Mouse (Mus musculus) MEL-GATA-1-ER (cell line): ENCODE measurements around the gene Il17c.

Experiments used
- DNase-seq: peaks from one replicate; pipeline ENCODE4 v3.0.0-alpha.2; 2012; ENCODE audit warnings: low read depth; ENCODE audit errors: extremely low read depth

Il17c gene

GRCm38 (mm10) chr8:122459218-122459900, 37.5 kb downstream of the Il17c start:
- no peak for DNase-seq

GRCm38 (mm10) chr8:122459990-122460389, 38.2 kb downstream of the Il17c start:
- no peak for DNase-seq

DNA sequence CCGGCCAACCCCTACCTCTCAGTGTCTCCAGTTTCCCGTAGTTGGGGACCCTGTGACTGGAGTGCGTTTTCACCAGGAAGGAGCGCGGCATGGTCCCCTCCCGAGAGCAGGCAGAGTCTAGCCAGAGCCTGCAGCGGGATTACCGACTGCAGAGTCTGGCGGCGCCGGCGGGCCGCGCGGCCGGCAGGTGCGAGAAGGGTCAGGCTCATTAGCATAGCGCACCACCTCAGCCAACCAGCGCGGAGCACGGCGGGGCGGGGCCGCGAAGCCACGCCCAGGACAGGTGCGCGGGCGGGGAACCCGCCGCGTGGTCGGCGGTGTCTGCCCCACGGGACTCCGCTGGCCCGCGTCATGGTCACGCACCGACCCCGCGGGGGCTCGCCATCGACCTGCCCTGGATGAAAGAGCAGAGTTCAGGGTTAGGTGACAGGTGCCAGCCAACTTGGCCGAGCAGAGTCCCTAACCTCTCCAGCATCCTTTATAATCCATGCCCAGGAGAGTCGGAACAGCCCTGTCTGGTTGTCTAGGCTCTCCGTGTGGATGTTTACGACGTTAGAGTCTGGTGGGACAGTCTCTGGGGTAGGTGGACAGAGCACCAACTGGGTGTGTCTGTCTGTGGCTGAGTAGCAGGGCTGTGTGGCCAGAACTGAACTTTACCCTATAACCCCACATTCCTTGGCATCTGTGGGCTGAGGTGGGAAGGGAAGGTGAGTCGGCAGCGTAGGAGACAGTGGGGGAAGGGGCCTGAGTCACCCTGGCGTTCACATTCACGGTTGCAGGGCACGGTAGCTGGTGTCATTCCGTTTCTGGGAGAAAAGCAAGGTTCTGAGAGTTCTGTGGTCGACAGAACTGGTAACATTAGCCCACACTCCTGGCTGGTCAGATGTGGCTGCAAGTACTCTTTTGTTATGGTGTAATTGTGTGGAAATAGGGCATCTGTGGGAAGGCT, 39.0 kb downstream of the Il17c start, which contains the start of gene Snai3:
Gene Snai3, minus strand, starts transcription at position 210 of the 949 bp plus-strand sequence.
- no peak for DNase-seq

GRCm38 (mm10) chr8:122461473-122462148, 39.8 kb downstream of the Il17c start:
- no peak for DNase-seq

DNA sequence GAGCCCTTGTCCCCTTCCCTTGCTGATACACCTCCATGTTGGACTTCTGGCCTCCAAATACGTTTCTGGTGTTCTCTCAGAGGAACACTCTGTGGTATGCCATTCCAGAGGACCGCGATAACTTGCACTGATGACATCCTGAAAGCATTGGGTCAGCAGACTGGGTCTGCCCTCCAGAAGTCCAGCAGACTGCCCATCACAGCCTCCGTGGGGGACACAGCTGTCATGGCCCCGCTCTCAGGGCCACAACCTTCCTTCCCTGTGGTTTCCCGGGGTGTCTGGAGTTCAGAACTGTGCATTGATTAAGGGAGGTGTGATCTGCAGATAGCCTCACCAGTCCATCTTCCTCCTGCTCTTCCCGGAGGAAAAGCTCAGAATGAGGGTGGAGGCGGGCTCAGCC, 40.7 kb downstream of the Il17c start:
- DNase-seq, result no peak

- no peak for DNase-seq
Measured at GRCm38 (mm10) chr8:122463651-122464640, 42.1 kb downstream of the Il17c start.

DNA sequence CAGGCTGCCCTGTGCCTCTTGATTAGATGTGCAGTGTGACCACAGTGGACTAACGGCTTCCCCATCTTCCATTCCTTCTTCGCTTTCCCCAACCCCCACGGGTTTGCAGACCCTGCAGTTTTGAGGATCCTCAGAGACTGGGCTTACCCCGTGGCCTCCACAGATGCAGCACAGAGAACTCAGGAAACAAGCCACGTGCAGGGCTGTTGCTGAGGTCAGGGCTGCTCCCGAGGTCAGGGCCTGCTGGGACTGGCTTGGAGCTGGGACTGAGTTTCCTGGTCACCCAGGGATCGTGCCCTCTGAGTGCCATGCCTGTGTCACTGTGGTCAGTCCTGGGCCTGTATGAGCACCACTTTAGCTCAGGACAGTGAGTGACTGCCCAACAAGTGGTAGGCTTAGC, 43.2 kb downstream of the Il17c start:
- DNase-seq, result no peak

DNA sequence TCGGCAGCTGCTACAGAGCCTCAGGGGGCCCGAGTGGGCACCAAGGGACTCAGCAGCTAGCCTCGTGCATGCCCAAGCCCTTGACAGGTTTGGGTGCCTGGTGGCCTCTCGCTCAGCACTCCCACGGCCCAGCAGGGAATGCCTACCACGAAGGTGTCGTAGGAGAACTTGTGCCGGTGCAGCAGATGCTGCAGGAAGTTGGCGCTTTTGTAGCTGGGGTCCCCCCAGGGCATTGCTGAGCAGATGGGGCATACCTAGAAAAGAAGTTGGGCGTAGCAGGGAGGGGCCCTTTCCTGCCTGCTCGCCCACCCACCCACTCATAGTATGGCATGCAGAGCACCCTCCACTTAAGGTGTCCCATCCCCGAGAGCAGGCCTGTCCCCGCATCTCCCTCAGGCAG, 46.0 kb downstream of the Il17c start:
- no peak for DNase-seq

- no peak for DNase-seq
Measured at GRCm38 (mm10) chr8:122469407-122469806, 47.6 kb downstream of the Il17c start.

GRCm38 (mm10) chr8:122469965-122470364, 48.1 kb downstream of the Il17c start:
- DNase-seq, result no peak

DNA sequence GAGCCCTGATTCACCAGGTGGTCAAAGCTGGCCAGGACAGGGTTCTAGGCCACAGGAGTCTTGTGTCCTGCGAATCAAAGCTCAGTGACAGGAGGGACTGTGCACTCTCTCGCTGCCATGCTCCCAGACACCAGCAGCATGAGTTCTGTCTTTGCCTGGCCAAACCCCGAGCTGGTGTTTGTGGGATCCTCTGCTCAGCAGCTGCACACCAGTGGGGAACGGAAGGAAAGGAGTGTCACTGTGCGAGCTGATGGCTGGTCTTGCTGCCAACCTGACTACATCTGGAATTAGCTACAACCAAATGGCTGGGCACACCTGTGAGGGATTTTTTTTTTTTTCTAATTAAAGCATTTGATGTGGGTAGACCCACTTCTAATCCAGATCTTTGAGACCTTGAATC, 48.9 kb downstream of the Il17c start:
- no peak for DNase-seq
